Mouse (Mus musculus): ENCODE results near the gene Vps45.

The Vps45 gene

GRCm38 (mm10) chr3:96038156-96038555 lies 20.1 kb downstream of the Vps45 start:
- no peak for DNase-seq (ENCODE audit: low spot score)

DNA sequence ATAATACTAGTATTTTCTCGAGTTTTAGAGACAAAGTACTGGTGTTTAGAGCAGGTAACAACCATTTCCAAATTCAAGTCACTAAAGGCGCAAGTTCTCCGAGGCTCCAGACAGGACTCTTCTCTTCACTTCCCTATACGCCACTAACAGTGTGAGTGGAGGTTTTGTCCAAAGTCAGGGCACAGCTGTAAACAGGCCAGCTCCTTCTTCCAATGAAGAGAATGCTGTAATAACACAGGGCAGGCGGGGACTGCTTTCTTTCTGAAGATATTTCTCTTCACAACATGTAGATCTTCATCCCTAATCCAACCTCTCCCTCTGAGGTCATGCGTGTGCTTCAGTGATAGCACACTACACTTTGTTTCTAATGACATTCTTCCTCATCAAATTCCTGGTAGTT lies 21.5 kb downstream of the Vps45 start:
- DNase-seq (ENCODE audit: low spot score) = no peak

- no peak for DNase-seq (ENCODE audit: low spot score)
Observed at GRCm38 (mm10) chr3:96033046-96033445, 25.2 kb downstream of the Vps45 start.

- DNase-seq (ENCODE audit: low spot score) = no peak
Observed at GRCm38 (mm10) chr3:96032652-96033017, 25.6 kb downstream of the Vps45 start.

- no peak for DNase-seq (ENCODE audit: low spot score)
Observed at GRCm38 (mm10) chr3:96031991-96032651, 26.1 kb downstream of the Vps45 start.

DNA sequence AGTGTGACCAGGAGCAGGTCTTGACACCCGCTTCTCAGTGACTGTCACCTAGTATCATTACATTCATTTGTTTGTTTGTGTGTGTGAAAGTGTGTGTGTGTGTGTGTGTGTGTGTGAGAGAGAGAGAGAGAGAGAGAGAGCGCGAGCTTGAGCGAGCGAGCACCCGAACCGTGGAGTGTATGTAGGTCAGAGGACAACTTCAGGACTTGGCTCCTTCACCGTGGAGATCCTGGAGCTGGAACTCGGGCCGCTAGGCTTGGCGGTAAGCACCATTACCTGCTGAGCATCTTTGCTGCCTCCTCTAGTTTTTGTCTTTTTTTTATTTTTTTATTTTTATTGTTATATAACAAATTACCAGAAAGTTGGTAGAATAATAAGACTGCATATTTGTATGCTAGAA lies 28.5 kb downstream of the Vps45 start:
- no peak for DNase-seq (ENCODE audit: low spot score)

DNA sequence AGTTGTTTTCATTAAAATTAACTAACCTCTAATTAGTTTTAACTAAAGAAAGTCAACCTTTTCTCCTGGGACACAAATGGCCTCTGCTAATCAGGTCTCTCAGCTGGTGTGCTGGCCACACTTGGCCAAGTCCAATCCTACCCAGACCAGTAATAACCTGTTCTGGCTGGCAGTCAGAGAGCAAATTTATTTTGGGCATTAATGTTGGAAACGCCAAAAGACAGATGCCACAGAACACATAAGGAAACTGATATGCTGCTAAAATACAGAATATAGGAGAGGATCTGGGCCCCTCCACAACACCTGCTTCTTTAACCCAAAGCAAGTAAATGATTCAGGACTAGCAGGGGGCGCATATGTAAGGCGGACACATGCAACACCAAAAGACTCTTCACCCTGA lies 28.9 kb downstream of the Vps45 start:
- DNase-seq (ENCODE audit: low spot score) = no peak

DNA sequence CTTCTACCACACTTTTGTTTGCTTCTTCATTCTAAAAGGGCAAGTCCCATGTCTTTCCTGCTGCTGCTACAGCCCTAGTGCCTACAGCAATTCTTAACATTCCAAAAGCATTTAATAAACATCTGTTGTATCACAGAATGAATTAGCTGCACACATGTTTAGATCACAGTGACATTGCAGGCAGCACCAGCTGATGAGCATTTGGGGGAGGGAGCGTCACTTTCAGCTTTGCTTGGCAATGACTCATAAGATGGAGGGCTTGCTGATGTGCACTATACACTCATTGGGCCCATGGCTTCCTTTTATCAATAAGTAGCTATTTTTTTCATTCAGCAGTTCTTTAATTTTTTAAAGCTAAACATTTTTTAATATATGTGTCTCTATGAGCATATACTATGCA lies 30.4 kb downstream of the Vps45 start:
- DNase-seq (ENCODE audit: low spot score) = no peak

- DNase-seq (ENCODE audit: low spot score) = no peak
Observed at GRCm38 (mm10) chr3:96027145-96027544, 31.1 kb downstream of the Vps45 start.

DNA sequence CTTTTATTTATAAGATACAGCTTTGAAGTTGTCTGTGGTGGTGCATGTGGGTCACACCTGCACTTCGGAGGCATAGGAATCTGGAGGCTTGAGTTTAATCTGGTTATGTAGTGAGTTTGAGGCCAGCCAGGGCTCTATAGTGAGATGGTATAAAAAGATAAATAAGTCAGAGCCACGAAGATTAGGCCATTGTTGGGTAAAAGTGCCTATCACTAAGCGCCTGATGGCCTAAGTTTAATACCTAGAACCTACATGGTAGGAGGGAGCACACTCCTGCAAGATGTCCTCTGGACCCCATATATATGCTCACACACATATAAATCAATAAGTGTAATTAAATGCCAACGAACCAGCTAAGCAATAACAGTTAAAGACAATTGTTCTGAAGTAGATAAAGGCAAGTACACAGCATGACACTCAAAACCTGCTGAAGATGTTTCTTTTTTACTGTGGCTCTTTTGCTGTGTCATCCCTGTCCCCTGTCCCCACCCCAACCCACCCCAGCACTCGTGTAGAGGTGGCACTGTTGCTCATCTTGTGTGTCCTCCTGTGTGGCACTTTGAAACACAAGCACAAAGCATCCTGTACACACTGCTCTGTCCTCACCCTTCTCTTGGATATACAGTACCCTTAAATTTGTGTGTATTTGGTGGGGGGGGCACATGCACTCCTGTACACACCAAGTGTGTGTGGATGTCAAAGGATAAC lies 36.7 kb downstream of the Vps45 start:
- no peak for DNase-seq (ENCODE audit: low spot score)

- no peak for DNase-seq (ENCODE audit: low spot score)
Observed at GRCm38 (mm10) chr3:96020735-96021134, 37.5 kb downstream of the Vps45 start.

DNA sequence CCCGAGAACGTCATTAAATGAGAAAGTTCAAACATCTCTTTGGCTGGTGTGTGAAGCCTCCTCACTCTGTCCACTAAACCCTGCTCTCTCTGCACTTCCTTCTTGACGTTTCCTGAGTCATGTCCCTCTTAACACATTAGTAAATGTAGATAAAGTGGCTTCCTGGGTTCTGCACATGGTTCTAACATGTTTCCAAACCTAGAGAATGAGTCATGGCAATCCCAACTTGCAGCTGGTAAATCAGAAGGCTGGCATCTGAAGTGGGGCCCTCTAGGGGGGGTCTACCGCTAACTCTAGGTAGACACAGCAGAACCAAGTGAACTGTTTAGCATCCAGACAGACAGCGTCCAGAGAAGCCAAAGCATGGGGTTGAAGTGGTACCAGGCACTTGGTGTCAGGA lies 40.8 kb downstream of the Vps45 start:
- DNase-seq (ENCODE audit: low spot score) = no peak

GRCm38 (mm10) chr3:96016257-96016889 lies 41.9 kb downstream of the Vps45 start:
- no peak for DNase-seq (ENCODE audit: low spot score)

- no peak for DNase-seq (ENCODE audit: low spot score)
Observed at GRCm38 (mm10) chr3:96015681-96016080, 42.6 kb downstream of the Vps45 start.

GRCm38 (mm10) chr3:96012805-96013204 lies 45.5 kb downstream of the Vps45 start:
- no peak for DNase-seq (ENCODE audit: low spot score)

GRCm38 (mm10) chr3:96008463-96008862 lies 49.8 kb downstream of the Vps45 start:
- no peak for DNase-seq (ENCODE audit: low spot score)

DNA sequence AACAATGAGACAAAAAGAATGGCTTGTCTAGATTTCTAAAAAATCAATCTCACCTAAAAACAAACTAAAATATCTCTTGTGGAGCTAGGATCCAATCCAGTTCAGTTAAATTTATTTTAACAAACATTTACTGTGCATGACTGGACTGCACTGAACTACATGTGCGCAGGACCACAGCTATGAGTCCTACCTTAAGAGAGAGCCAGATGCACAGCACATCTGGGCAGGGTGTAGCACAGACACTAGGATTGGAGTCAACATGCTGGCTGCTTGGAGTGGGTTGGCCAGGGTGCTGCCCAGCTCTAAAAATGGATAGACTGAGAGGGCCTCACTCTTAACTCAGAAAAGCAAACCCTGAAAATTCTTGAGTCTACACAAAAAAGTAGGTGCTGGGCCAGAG lies 56.7 kb downstream of the Vps45 start:
- DNase-seq (ENCODE audit: low spot score) = no peak

- DNase-seq (ENCODE audit: low spot score) = no peak
Observed at GRCm38 (mm10) chr3:96000921-96001501, 57.3 kb downstream of the Vps45 start.

DNA sequence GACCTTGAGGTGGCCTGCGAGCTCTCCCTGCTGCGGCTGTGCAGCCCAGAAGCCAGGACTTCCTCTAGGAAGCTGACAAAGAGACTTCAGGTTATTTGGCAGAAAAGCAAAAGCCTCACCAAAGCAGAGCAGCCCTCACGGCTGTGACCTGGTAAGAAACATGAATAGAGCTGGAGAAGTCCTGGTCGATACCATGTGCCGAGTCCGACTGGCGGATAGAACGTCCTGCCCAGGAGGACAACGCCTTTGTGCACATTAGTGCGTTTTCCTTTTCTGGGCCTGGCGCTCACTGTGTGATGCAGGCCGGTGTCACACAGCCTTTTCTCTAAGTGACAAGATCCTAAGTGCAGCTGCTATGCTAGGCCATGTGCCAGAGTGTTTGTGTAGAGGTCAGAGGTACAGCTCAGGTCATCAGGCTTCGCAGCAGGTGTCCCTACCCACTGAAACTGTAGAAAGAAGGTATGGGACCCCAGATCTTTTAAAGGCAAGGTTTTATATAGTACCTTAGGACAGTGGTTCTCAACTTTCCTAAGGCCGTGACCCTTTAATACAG lies 58.1 kb downstream of the Vps45 start:
- no peak for DNase-seq (ENCODE audit: low spot score)

GRCm38 (mm10) chr3:95999308-96000079 lies 58.8 kb downstream of the Vps45 start:
- no peak for DNase-seq (ENCODE audit: low spot score)

GRCm38 (mm10) chr3:95997203-95997721 lies 61.0 kb downstream of the Vps45 start:
- no peak for DNase-seq (ENCODE audit: low spot score)

Measured in layer of hippocampus, adult 9-10 months (tissue).